ENCODE assay signal across 15 mouse cellular contexts in the genomic region with DNA sequence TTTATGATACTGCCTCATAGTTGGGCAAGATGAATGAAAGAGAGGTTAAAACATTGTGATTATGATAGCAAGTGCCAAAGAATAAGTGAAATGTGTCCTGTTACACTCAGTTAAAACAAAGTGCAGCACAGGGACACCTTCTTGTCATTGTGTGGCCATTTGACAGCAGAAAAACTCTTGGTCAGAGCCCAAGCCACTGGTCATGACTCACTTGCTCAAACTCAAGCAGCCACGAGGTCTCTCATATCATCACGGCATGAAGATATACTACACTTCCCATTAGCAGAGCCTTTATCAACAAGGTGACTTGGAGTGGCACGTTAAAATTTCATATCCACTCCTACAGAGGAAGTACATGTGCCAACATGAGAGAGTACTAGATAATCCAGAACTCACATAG.
A peak's percentile ranks its signal among the peaks of the same experiment; 100 is the strongest.
DNase-seq lines count a peak whose midpoint lies in the region; ATAC-seq and TF ChIP-seq lines count a peak whose summit lies in the region.
"Had no signal": no experiment of that assay in that cellular context is flagged by ENCODE, and none has a peak within 500 bp of the region (broad histone marks: within the 10 kb centered on the region; RNA-seq: fewer than 3 reads in every experiment).

No protein-coding gene starts in this region.

- TF ChIP-seq CTCF in stomach, postnatal 0 days (IDR thresholded peaks at IDR 0.05; ENCODE audit: low read depth): no peak

- H3K9me3 ChIP-seq in hindbrain, embryonic 15.5 days: no peaks in the 10 kb centered on the region
- H3K9me3 ChIP-seq in hindbrain, embryonic 11.5 days (ENCODE audit: control insufficient read depth, low read length): no peaks in the 10 kb centered on the region
- H3K9me3 ChIP-seq in heart, embryonic 15.5 days (replicated peaks): no peaks in the 10 kb centered on the region
- no peaks in the 10 kb centered on the region for H3K9me3 ChIP-seq in stomach, postnatal 0 days (ENCODE audit: control insufficient read depth, low read length)
- H3K9me3 ChIP-seq in kidney, embryonic 15.5 days (replicated peaks): no peaks in the 10 kb centered on the region
- H3K9me3 ChIP-seq: liver, embryonic 12.5 days had no signal

- WGBS in hindbrain, embryonic 15.5 days: 82% methylated on average over 3 of the region's 3 CpGs
- WGBS in hindbrain, embryonic 11.5 days: 87% methylated on average over 3 of the region's 3 CpGs
- 45% methylated on average over 3 of the region's 3 CpGs for WGBS in heart, embryonic 15.5 days
- WGBS in stomach, postnatal 0 days: 36% methylated on average over 3 of the region's 3 CpGs
- 66% methylated on average over 3 of the region's 3 CpGs for WGBS in kidney, embryonic 15.5 days

- H3K4me3 ChIP-seq in hindbrain, embryonic 15.5 days: no peak overlapping the region
- H3K4me3 ChIP-seq in hindbrain, embryonic 11.5 days (ENCODE audit: low read depth, low read length): no peak overlapping the region
- no peak overlapping the region for H3K4me3 ChIP-seq in heart, embryonic 15.5 days
- H3K4me3 ChIP-seq in stomach, postnatal 0 days (ENCODE audit: low read depth, low read length): no peak overlapping the region
- H3K4me3 ChIP-seq in kidney, embryonic 15.5 days (replicated peaks): no peak overlapping the region
- H3K4me3 ChIP-seq: erythroblast, embryonic 14.5 days; liver, embryonic 12.5 days had no signal

- no peaks in the 10 kb centered on the region for H3K27me3 ChIP-seq in hindbrain, embryonic 15.5 days
- no peaks in the 10 kb centered on the region; the same call in 1 of the 2 replicates for H3K27me3 ChIP-seq in hindbrain, embryonic 11.5 days (ENCODE audit: control insufficient read depth, insufficient read depth, low read length)
- no peaks in the 10 kb centered on the region for H3K27me3 ChIP-seq in heart, embryonic 15.5 days
- no peaks in the 10 kb centered on the region for H3K27me3 ChIP-seq in stomach, postnatal 0 days (ENCODE audit: control insufficient read depth, insufficient read depth, low read length)
- peaks cover 18% of the 10 kb centered on the region for H3K27me3 ChIP-seq in kidney, embryonic 15.5 days

- peaks cover 26% of the 10 kb centered on the region for H3K4me1 ChIP-seq in hindbrain, embryonic 15.5 days (replicated peaks)
- H3K4me1 ChIP-seq in hindbrain, embryonic 11.5 days (replicated peaks; ENCODE audit: control insufficient read depth, insufficient read depth, low read length): 0 out of 2 replicates have a peak, but pooled peaks cover 2% of the 10 kb centered on the region
- H3K4me1 ChIP-seq in heart, embryonic 15.5 days (replicated peaks): peaks cover 23% of the 10 kb centered on the region
- peaks cover 5% of the 10 kb centered on the region; the same call in 1 of the 2 replicates for H3K4me1 ChIP-seq in stomach, postnatal 0 days (replicated peaks; ENCODE audit: control insufficient read depth, insufficient read depth)
- H3K4me1 ChIP-seq in kidney, embryonic 15.5 days: peaks cover 12% of the 10 kb centered on the region

- no peak overlapping the region for H3K9ac ChIP-seq in hindbrain, embryonic 15.5 days
- H3K9ac ChIP-seq in hindbrain, embryonic 11.5 days (ENCODE audit: low read depth, low read length): no peak overlapping the region
- no peak overlapping the region for H3K9ac ChIP-seq in heart, embryonic 15.5 days
- no peak overlapping the region for H3K9ac ChIP-seq in stomach, postnatal 0 days (ENCODE audit: low read length)
- no peak overlapping the region for H3K9ac ChIP-seq in kidney, embryonic 15.5 days
- H3K9ac ChIP-seq: liver, embryonic 12.5 days had no signal

- no peak for TF ChIP-seq EP300 in stomach, postnatal 0 days (optimal IDR thresholded peaks at IDR 0.05)

- H3K4me2 ChIP-seq in hindbrain, embryonic 15.5 days: peak overlapping the region; percentile 92
- H3K4me2 ChIP-seq in hindbrain, embryonic 11.5 days (replicated peaks; ENCODE audit: low read depth, low read length): no peak overlapping the region
- peak overlapping the region; percentile 79; the same call in 1 of the 2 replicates for H3K4me2 ChIP-seq in heart, embryonic 15.5 days
- H3K4me2 ChIP-seq in stomach, postnatal 0 days (replicated peaks; ENCODE audit: low read depth): 0 out of 2 replicates have a peak overlapping the region, but pooled peaks have one; percentile 3
- H3K4me2 ChIP-seq in kidney, embryonic 15.5 days: no peak overlapping the region
- H3K4me2 ChIP-seq: liver, embryonic 12.5 days had no signal

- no peak for ATAC-seq in hindbrain, embryonic 15.5 days (ENCODE audit: low FRiP score, low read depth)
- ATAC-seq in hindbrain, embryonic 11.5 days (ENCODE audit: low FRiP score): no peak
- no peak for ATAC-seq in heart, embryonic 15.5 days (replicated peaks; ENCODE audit: insufficient number of reproducible peaks, insufficient read depth, low FRiP score, low read depth)
- ATAC-seq in stomach, postnatal 0 days (ENCODE audit: low FRiP score, low TSS enrichment): no peak; the same call in 1 of the 2 replicates
- no peak for ATAC-seq in kidney, embryonic 15.5 days (replicated peaks; ENCODE audit: low FRiP score)
- ATAC-seq: intestine, embryonic 16.5 days; liver, embryonic 12.5 days; lung, postnatal 0 days had no signal

- intact Hi-C loops in left cerebral cortex, postnatal 10 days (cut with DNase I): no loop called here

- no peak overlapping the region for H3K27ac ChIP-seq in hindbrain, embryonic 15.5 days (replicated peaks)
- H3K27ac ChIP-seq in hindbrain, embryonic 11.5 days (ENCODE audit: low read depth, low read length): no peak overlapping the region
- no peak overlapping the region for H3K27ac ChIP-seq in heart, embryonic 15.5 days
- H3K27ac ChIP-seq in stomach, postnatal 0 days (replicated peaks): no peak overlapping the region
- no peak overlapping the region for H3K27ac ChIP-seq in kidney, embryonic 15.5 days
- H3K27ac ChIP-seq: liver, embryonic 12.5 days had no signal

- peak; percentile 61 to 63 for DNase-seq in cerebellum, adult 18-20 months
- DNase-seq in cerebellum, postnatal 4 days (ENCODE audit: low spot score in 2 of 2): no peak
- no peak for DNase-seq in hindbrain, embryonic 11.5 days (ENCODE audit: low spot score)
- peak; percentile 22 for DNase-seq in stomach, postnatal 0 days (ENCODE audit: low spot score)
- DNase-seq in left cerebral cortex, postnatal 10 days (ENCODE audit: extremely low spot score in 1 of 2, low spot score in 2 of 2): no peak
- DNase-seq: kidney, postnatal 14 days; left cerebral cortex, postnatal 4 days; thymus, postnatal 36 days had no signal

- no peaks in the 10 kb centered on the region for H3K36me3 ChIP-seq in hindbrain, embryonic 15.5 days
- no peaks in the 10 kb centered on the region for H3K36me3 ChIP-seq in hindbrain, embryonic 11.5 days (ENCODE audit: control insufficient read depth, insufficient read depth, low read length)
- no peaks in the 10 kb centered on the region for H3K36me3 ChIP-seq in heart, embryonic 15.5 days
- no peaks in the 10 kb centered on the region for H3K36me3 ChIP-seq in stomach, postnatal 0 days (ENCODE audit: control insufficient read depth, insufficient read depth, low read length)
- no peaks in the 10 kb centered on the region for H3K36me3 ChIP-seq in kidney, embryonic 15.5 days
- H3K36me3 ChIP-seq: liver, embryonic 12.5 days had no signal

Comparison
In these comparisons a context has a peak if more than half of its experiments do, and no peak if none do; other contexts are left out.
1. DNase-seq: peak in cerebellum, adult 18-20 months (2 of 2) and stomach, postnatal 0 days (single experiment); none in cerebellum, postnatal 4 days (0 of 2), hindbrain, embryonic 11.5 days (single experiment) and left cerebral cortex, postnatal 10 days (0 of 2).
2. H3K4me2 ChIP-seq: peak in hindbrain, embryonic 15.5 days (single experiment), heart, embryonic 15.5 days (single experiment) and stomach, postnatal 0 days (single experiment); none in hindbrain, embryonic 11.5 days (single experiment) and kidney, embryonic 15.5 days (single experiment).